Mouse (Mus musculus): Measurements from ENCODE around the gene Topbp1.

The Topbp1 gene

GRCm38 (mm10) chr9:103304927-103305326, at the start of gene Topbp1, which contains the start of gene 1300017J02Rik:
Gene Topbp1 (plus strand): TSS chr9:103305215.
Gene 1300017J02Rik (minus strand): TSS chr9:103305082.
- peak; percentile 93 for DNase-seq (ENCODE audit: low read depth, low spot score)

- DNase-seq (ENCODE audit: low read depth, low spot score) = no peak
Measured at GRCm38 (mm10) chr9:103265778-103266177, 39.2 kb upstream of the Topbp1 start.

- DNase-seq (ENCODE audit: low read depth, low spot score) = no peak
Measured at GRCm38 (mm10) chr9:103271104-103271503, 33.9 kb upstream of the Topbp1 start.

- no peak for DNase-seq (ENCODE audit: low read depth, low spot score)
Measured at GRCm38 (mm10) chr9:103274819-103275218, 30.2 kb upstream of the Topbp1 start.

GRCm38 (mm10) chr9:103275676-103276075, 29.3 kb upstream of the Topbp1 start:
- DNase-seq (ENCODE audit: low read depth, low spot score) = no peak

- peak; percentile 47 for DNase-seq (ENCODE audit: low read depth, low spot score)
Measured at GRCm38 (mm10) chr9:103276876-103277275, 28.1 kb upstream of the Topbp1 start.

GRCm38 (mm10) chr9:103286396-103286795, 18.6 kb upstream of the Topbp1 start:
- DNase-seq (ENCODE audit: low read depth, low spot score) = no peak

GRCm38 (mm10) chr9:103286901-103287422, 18.1 kb upstream of the Topbp1 start:
- no peak for DNase-seq (ENCODE audit: low read depth, low spot score)

GRCm38 (mm10) chr9:103287840-103288488, 17.1 kb upstream of the Topbp1 start:
- no peak for DNase-seq (ENCODE audit: low read depth, low spot score)

GRCm38 (mm10) chr9:103288489-103289180, 16.4 kb upstream of the Topbp1 start:
- no peak for DNase-seq (ENCODE audit: low read depth, low spot score)

- no peak for DNase-seq (ENCODE audit: low read depth, low spot score)
Measured at GRCm38 (mm10) chr9:103294507-103294906, 10.5 kb upstream of the Topbp1 start.

GRCm38 (mm10) chr9:103301086-103301485, 3.9 kb upstream of the Topbp1 start:
- DNase-seq (ENCODE audit: low read depth, low spot score) = no peak

GRCm38 (mm10) chr9:103302239-103302638, 2.8 kb upstream of the Topbp1 start:
- no peak for DNase-seq (ENCODE audit: low read depth, low spot score)

- DNase-seq (ENCODE audit: low read depth, low spot score) = peak; percentile 66
Measured at GRCm38 (mm10) chr9:103302666-103303065, 2.3 kb upstream of the Topbp1 start.

GRCm38 (mm10) chr9:103305332-103306041, 472 bp downstream of the Topbp1 start:
- DNase-seq (ENCODE audit: low read depth, low spot score) = peak; percentile 51

GRCm38 (mm10) chr9:103309832-103310231, 4.8 kb downstream of the Topbp1 start:
- DNase-seq (ENCODE audit: low read depth, low spot score) = no peak

GRCm38 (mm10) chr9:103324678-103325077, 19.7 kb downstream of the Topbp1 start:
- no peak for DNase-seq (ENCODE audit: low read depth, low spot score)

GRCm38 (mm10) chr9:103326449-103326848, 21.4 kb downstream of the Topbp1 start:
- no peak for DNase-seq (ENCODE audit: low read depth, low spot score)

- no peak for DNase-seq (ENCODE audit: low read depth, low spot score)
Measured at GRCm38 (mm10) chr9:103332663-103333062, 27.6 kb downstream of the Topbp1 start.

GRCm38 (mm10) chr9:103336912-103337311, 31.9 kb downstream of the Topbp1 start:
- no peak for DNase-seq (ENCODE audit: low read depth, low spot score)

- no peak for DNase-seq (ENCODE audit: low read depth, low spot score)
Measured at GRCm38 (mm10) chr9:103347045-103347444, 42.0 kb downstream of the Topbp1 start.

GRCm38 (mm10) chr9:103347996-103348490, 43.0 kb downstream of the Topbp1 start:
- DNase-seq (ENCODE audit: low read depth, low spot score) = no peak
